Mouse (Mus musculus) liver, postnatal 0 days (tissue): Measurements from ENCODE around the gene Ints14. TPM values are rescaled to one million over a fixed set of nuclear protein-coding genes. Genes with fewer than 3 reads are reported as not detected.
"Not testable (repeated sequence)": the region's sequence is repeated elsewhere in the genome, so short reads cannot be mapped to it uniquely, and the experiment has no call there.

Experiments
- ATAC-seq: fragments of 200-750 bp; cut with Nextera tagmentation; 2 replicates; pipeline ENCODE4 v1.8.0; 2017; ENCODE audit warnings: mild to moderate bottlenecking, moderate library complexity
- DNase-seq: peaks from one replicate; pipeline ENCODE4 v3.0.0-alpha.2; 2016
- H3K27ac ChIP-seq: fragments of 300-500 bp; sonication (generic); 2 replicates; pipeline ENCODE4 v1.5.1; 2014; ENCODE audit warnings: antibody characterized with exemption, moderate library complexity, mild to moderate bottlenecking, low read depth
- H3K27me3 ChIP-seq: fragments of 300-500 bp; sonication (generic); 2 replicates; pipeline ENCODE4 v1.6.1; 2014; ENCODE audit warnings: low read length, control low read depth, mixed read lengths; ENCODE audit not compliant: insufficient read depth
- H3K36me3 ChIP-seq: fragments of 300-500 bp; sonication (generic); replicated peaks from 2 replicates; pipeline ENCODE4 v1.6.1; 2014; ENCODE audit warnings: mild to moderate bottlenecking, control low read depth, low read length, moderate library complexity, mixed read lengths; ENCODE audit not compliant: insufficient read depth
- H3K4me1 ChIP-seq: fragments of 300-500 bp; sonication (generic); 2 replicates; pipeline ENCODE4 v1.6.1; 2014; ENCODE audit warnings: antibody characterized with exemption, mild to moderate bottlenecking, control low read depth; ENCODE audit not compliant: insufficient read depth
- H3K4me2 ChIP-seq: fragments of 300-500 bp; sonication (generic); 2 replicates; pipeline ENCODE4 v1.6.1; 2014; ENCODE audit warnings: low read depth, mild to moderate bottlenecking, low read length, moderate library complexity, mixed read lengths
- H3K4me3 ChIP-seq: fragments of 300-500 bp; sonication (generic); 2 replicates; pipeline ENCODE4 v1.5.1; 2014; ENCODE audit warnings: low read depth, low read length
- H3K9ac ChIP-seq: fragments of 300-500 bp; sonication (generic); replicated peaks from 2 replicates; pipeline ENCODE4 v1.6.1; 2014; ENCODE audit warnings: mild to moderate bottlenecking, moderate library complexity
- H3K9me3 ChIP-seq: fragments of 300-500 bp; sonication (generic); 2 replicates; pipeline ENCODE4 v1.6.1; 2016; ENCODE audit warnings: mild to moderate bottlenecking, control low read depth, low read length, mixed read lengths
- CTCF ChIP-seq: sonication (generic); IDR thresholded peaks from 2 replicates; pipeline ENCODE4 v1.5.1; 2016; ENCODE audit warnings: antibody characterized with exemption, low read depth
- EP300 ChIP-seq: IDR thresholded peaks from 2 replicates; pipeline ENCODE4 v1.6.1; 2016; ENCODE audit warnings: antibody characterized with exemption, low read depth, mild to moderate bottlenecking
- WGBS: fragments of 180-500 bp; shearing (Covaris S2); extraction: QIAGEN DNeasy Blood & Tissue Kit; methylation state at CpG from one replicate; pipeline ENCODE4 v1.1.7; 2014; ENCODE audit not compliant: insufficient replicate concordance; 5-methylcytosine and 5-hydroxymethylcytosine counted together
- microRNA-seq: library from miRNA; unstranded; fragments of <30 nt; microRNA quantifications from one replicate; pipeline ENCODE4, GENCODE M21; 2016
- polyA plus RNA-seq: library from polyadenylated mRNA; unstranded; fragments of >200 nt; fragmentation: Nextera tagmentation; extraction: Ambion mirVana; gene quantifications from 2 replicates; pipeline ENCODE4 v1.2.1, GENCODE M21; 2015

The Ints14 gene
- polyA plus RNA-seq, 1 experiment from 2014 or later: 11.1 TPM

DNA sequence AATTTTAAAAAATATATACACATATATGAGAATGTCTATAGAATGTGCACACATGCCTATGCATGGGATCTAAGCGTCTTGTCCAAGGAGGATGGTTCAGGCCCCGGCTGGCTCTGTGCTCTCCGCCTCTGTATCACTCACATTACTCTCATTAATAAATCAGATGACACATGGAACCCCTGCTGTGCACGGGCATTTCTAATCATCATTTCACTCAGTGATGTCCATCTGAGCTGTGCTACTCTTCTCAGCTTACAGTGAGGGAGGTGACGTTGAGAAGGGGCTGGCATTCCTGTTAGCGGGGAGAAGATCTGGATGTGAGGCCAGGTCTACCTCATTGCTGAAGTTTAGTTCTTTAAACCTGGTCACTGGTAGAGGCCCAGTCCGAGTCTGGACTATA lies 66.5 kb downstream of the Ints14 start:
- H3K9me3 ChIP-seq: no peaks in the 10 kb centered on the region
- no peak overlapping the region for H3K4me2 ChIP-seq
- H3K9ac ChIP-seq: no peak overlapping the region
- peaks cover 8% of the 10 kb centered on the region for H3K4me1 ChIP-seq
- TF ChIP-seq CTCF (no peak), EP300 (no peak)
- H3K36me3 ChIP-seq: no peaks in the 10 kb centered on the region
- H3K27ac ChIP-seq: no peak overlapping the region
- DNase-seq: no peak
- 81% methylated on average over 7 of the region's 7 CpGs for WGBS
- H3K4me3 ChIP-seq: no peak overlapping the region
- H3K27me3 ChIP-seq: no peaks in the 10 kb centered on the region
- no peak for ATAC-seq

GRCm38 (mm10) chr9:65028313-65028712 lies 67.6 kb downstream of the Ints14 start:
- Histone ChIP-seq H3K4me1 (peaks cover 3% of the 10 kb centered on the region), H3K27ac (no peak overlapping the region), H3K4me3 (no peak overlapping the region), H3K27me3 (no peaks in the 10 kb centered on the region), H3K36me3 (no peaks in the 10 kb centered on the region), H3K9ac (no peak overlapping the region), H3K4me2 (no peak overlapping the region), H3K9me3 (no peaks in the 10 kb centered on the region)
- DNase-seq: no peak
- WGBS: 90% methylated on average over 5 of the region's 5 CpGs
- no peak for TF ChIP-seq CTCF
- TF ChIP-seq EP300: no peak
- ATAC-seq: no peak

DNA sequence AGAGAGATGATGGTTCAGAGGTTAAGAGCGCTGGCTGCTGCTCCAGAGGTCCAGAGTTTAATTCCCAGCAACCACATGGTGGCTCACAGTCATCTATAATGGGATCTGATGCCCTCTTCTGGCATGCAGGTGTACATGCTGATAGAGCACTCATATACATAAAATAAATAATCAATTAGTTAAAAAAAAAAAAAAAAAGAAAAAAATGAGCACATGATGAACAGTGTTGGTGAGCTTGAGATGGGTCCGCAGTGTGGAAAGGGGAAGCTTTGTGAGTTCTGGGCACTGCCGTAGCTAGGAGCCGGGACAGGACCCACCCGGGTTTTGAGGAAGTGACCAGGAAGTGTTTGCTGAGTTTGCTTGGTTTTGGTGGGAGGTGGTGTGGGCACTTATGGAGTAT lies 70.7 kb downstream of the Ints14 start:
- not testable (repeated sequence) for ATAC-seq, DNase-seq, H3K36me3 ChIP-seq, H3K27me3 ChIP-seq, H3K27ac ChIP-seq, H3K9me3 ChIP-seq, H3K9ac ChIP-seq
- Histone ChIP-seq H3K4me1 (peaks cover 21% of the 10 kb centered on the region), H3K4me3 (0 out of 2 replicates have a peak overlapping the region, but pooled peaks have one; percentile 91), H3K4me2 (peak overlapping the region; percentile 89)
- peak; percentile 46 for TF ChIP-seq CTCF
- 39% methylated on average over 5 of the region's 5 CpGs for WGBS

- peak overlapping the region; percentile 91 for H3K4me3 ChIP-seq
- TF ChIP-seq CTCF (no peak), EP300 (no peak)
- 28% methylated on average over 4 of the region's 4 CpGs for WGBS
- DNase-seq (no peak), ATAC-seq (no peak)
- H3K9me3 ChIP-seq: no peaks in the 10 kb centered on the region
- peak overlapping the region; percentile 97 for H3K9ac ChIP-seq
- peak overlapping the region; percentile 98 for H3K27ac ChIP-seq
- H3K4me2 ChIP-seq: peak overlapping the region; percentile 89
- peaks cover 14% of the 10 kb centered on the region for H3K36me3 ChIP-seq
- H3K4me1 ChIP-seq: peaks cover 21% of the 10 kb centered on the region
- H3K27me3 ChIP-seq: no peaks in the 10 kb centered on the region
These were observed 71.2 kb downstream of the Ints14 start for GRCm38 (mm10) chr9:65031894-65032268.

DNA sequence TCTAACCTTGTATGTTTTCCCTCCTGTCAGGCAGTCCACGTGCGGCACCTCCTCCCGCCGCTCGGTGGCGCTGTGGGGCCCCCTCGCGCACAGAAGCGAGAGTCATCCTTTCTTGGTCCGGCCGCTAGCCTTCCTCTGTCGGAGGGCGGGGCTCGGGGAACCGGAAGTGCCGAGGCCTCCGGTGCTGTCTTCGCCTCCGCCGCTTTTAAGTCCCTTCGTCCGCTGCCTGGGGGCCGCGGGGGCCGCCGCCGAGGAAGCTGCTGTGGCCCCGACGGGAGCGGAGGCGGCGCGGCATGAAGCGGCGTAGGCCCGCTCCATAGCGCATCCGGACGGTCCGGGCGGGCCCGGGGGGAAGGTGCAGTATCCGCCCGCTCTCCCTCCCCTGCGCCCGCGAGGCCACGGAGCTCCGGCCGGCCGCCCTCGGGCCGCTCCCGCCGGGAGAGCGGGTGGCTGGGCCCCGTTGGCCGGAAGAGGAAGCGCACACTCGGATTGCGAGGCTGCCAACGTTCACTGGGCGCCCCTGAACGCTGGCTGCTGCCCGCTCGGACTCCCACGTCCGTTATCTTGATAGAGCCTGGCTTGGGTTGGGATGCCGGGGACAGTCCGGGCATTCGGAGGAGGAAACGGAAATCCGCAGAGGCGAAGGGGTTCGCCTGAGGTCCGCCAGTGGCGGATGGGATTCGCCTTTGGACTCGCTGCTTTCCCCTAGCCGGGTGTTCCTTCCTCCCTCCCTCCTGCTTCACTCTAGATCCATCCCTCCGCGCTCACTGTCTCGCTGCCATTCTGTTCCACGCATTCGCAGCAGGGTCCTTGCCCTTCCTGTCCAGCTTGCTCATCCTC lies 71.8 kb downstream of the Ints14 start, which contains the start of gene Dpp8:
TSS of gene Dpp8 (plus strand) at position 146 of the 840 bp plus-strand sequence.
- H3K4me3 ChIP-seq: peak within 1 kb of the TSS; percentile 91
- ATAC-seq: peak; percentile 93
- no peak for TF ChIP-seq EP300
- TF ChIP-seq CTCF: peak; percentile 100
- peak; percentile 96 for DNase-seq
- H3K9ac ChIP-seq: peak within 1 kb of the TSS; percentile 97
- H3K36me3 ChIP-seq: peaks cover 17% of the 10 kb centered on the region
- peak within 1 kb of the TSS; percentile 98 for H3K27ac ChIP-seq
- H3K4me1 ChIP-seq: peaks cover 21% of the 10 kb centered on the region
- H3K27me3 ChIP-seq: no peaks in the 10 kb centered on the region
- 1% methylated on average over 79 of the region's 85 CpGs for WGBS
- H3K4me2 ChIP-seq: peak within 1 kb of the TSS; percentile 89
- H3K9me3 ChIP-seq: no peaks in the 10 kb centered on the region

GRCm38 (mm10) chr9:65036456-65036855 lies 75.8 kb downstream of the Ints14 start:
- TF ChIP-seq EP300 (no peak), CTCF (no peak)
- Histone ChIP-seq H3K27ac (no peak overlapping the region), H3K27me3 (no peaks in the 10 kb centered on the region), H3K4me3 (no peak overlapping the region), H3K9ac (no peak overlapping the region), H3K4me2 (no peak overlapping the region), H3K9me3 (no peaks in the 10 kb centered on the region), H3K4me1 (peaks cover 21% of the 10 kb centered on the region), H3K36me3 (peaks cover 53% of the 10 kb centered on the region)
- 100% methylated on average over 1 of the region's 1 CpGs for WGBS
- no peak for ATAC-seq
- DNase-seq: no peak

Small RNA genes lying within 50 kb of the gene (microRNA-seq; reads per million reads assigned to microRNA genes)
- not detected for gene Gm25640

Other genes with a start within 250 kb of the Ints14 start
- 331 and 349 TPM in 2 replicates for gene Rab11a, start 223.1 kb upstream of the Ints14 start, polyA plus RNA-seq
- gene Dennd4a, start 149.6 kb upstream of the Ints14 start, polyA plus RNA-seq: 13.7 TPM in 2 replicates
- gene Slc24a1, start 9.3 kb upstream of the Ints14 start, polyA plus RNA-seq: 0.02 and 0.04 TPM in 2 replicates
- 98.6 and 108 TPM in 2 replicates for gene Hacd3, start 60.8 kb downstream of the Ints14 start, polyA plus RNA-seq
- gene Dpp8, start 71.5 kb downstream of the Ints14 start, polyA plus RNA-seq: 9.2 and 10.6 TPM in 2 replicates
- 5.8 and 6.0 TPM in 2 replicates for gene Igdcc4, start 140.6 kb downstream of the Ints14 start, polyA plus RNA-seq
- not detected in 2 replicates for gene Igdcc3, start 180.3 kb downstream of the Ints14 start, polyA plus RNA-seq
- 11.7 and 12.0 TPM in 2 replicates for gene Parp16, start 234.4 kb downstream of the Ints14 start, polyA plus RNA-seq